ENCODE assay signal across 8 mouse cellular contexts in the genomic region with DNA sequence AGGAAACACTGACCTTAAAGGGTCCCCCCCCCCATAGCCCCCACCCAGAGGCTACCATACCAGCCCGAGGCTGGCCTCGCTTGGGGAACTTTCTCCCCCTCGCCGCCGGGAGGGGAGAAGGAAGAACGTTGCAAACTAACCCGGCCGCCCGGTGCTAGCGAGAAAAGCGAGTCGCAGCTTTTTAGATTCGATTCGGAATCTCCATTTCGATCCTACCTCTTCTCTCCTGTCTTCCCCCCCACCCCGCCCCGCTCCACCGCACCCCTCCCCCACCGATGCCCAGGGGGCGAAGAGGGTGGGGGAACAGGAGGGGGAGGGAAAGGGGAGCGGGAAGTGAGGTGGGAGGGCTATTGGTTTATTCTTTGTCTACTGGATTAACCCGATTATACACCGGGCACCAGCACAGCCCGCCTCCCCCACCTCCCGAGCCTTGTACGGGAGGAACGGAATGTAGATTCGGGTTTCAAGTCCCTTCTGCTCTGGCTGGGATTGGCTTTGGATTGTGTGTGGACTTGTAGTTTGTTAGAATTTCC. TPM values are rescaled to one million over a fixed set of nuclear protein-coding genes. Genes with fewer than 3 reads are reported as not detected.
DNase-seq lines count a peak whose midpoint lies in the region; ATAC-seq lines count a peak whose summit lies in the region.

No protein-coding gene starts in this region.

- H3K27ac ChIP-seq in midbrain, embryonic 12.5 days (replicated peaks), result peak overlapping the region; percentile 99
- peak overlapping the region; percentile 100 for H3K27ac ChIP-seq in stomach, embryonic 15.5 days

- no peaks in the 10 kb centered on the region for H3K9me3 ChIP-seq in midbrain, embryonic 12.5 days
- H3K9me3 ChIP-seq in stomach, embryonic 15.5 days, result no peaks in the 10 kb centered on the region

- H3K4me1 ChIP-seq in midbrain, embryonic 12.5 days, result peaks cover 19% of the 10 kb centered on the region
- peaks cover 15% of the 10 kb centered on the region for H3K4me1 ChIP-seq in stomach, embryonic 15.5 days

- peak overlapping the region; percentile 90 for H3K4me2 ChIP-seq in midbrain, embryonic 12.5 days (replicated peaks)
- peak overlapping the region; percentile 94 for H3K4me2 ChIP-seq in stomach, embryonic 15.5 days

- H3K36me3 ChIP-seq in midbrain, embryonic 12.5 days, result 0 out of 2 replicates have a peak, but pooled peaks cover 4% of the 10 kb centered on the region
- H3K36me3 ChIP-seq in stomach, embryonic 15.5 days, result 0 out of 2 replicates have a peak, but pooled peaks cover 5% of the 10 kb centered on the region

- 1% methylated on average over 23 of the region's 28 CpGs for WGBS in midbrain, embryonic 12.5 days
- WGBS in stomach, embryonic 15.5 days, result under 1% methylated on average over 23 of the region's 28 CpGs

- intact Hi-C loops in left cerebral cortex, postnatal 4 days (cut with DNase I), result loop anchor here (5.0 to 10.0 kb wide), 5 partner anchors 165 to 583 kb away; no protein-coding TSS in a partner anchor

- peaks cover 24% of the 10 kb centered on the region for H3K27me3 ChIP-seq in midbrain, embryonic 12.5 days
- H3K27me3 ChIP-seq in stomach, embryonic 15.5 days (replicated peaks), result no peaks in the 10 kb centered on the region

- H3K4me3 ChIP-seq in midbrain, embryonic 12.5 days, result peak overlapping the region; percentile 80
- peak overlapping the region; percentile 84 for H3K4me3 ChIP-seq in stomach, embryonic 15.5 days (replicated peaks)

- peak; percentile 14 to 29 for DNase-seq in spleen, postnatal 10 days (ENCODE audit: low spot score in 2 of 2)
- no peak for DNase-seq in spleen, postnatal 14 days (ENCODE audit: low spot score in 2 of 2)
- peak; percentile 88 for DNase-seq in embryo, embryonic 9.5 days (ENCODE audit: extremely low spot score)
- DNase-seq in heart, adult 11 months, result peak; percentile 97
- peak; percentile 79 for DNase-seq in kidney, adult 11 months
- peak; percentile 82 for DNase-seq in left cerebral cortex, postnatal 4 days

- H3K9ac ChIP-seq in midbrain, embryonic 12.5 days (replicated peaks), result peak overlapping the region; percentile 91
- peak overlapping the region; percentile 54 for H3K9ac ChIP-seq in stomach, embryonic 15.5 days

- peak; percentile 47 for ATAC-seq in midbrain, embryonic 12.5 days (ENCODE audit: low FRiP score, low read depth)
- peak; percentile 23 for ATAC-seq in stomach, embryonic 15.5 days (ENCODE audit: insufficient read depth, low FRiP score, low read depth)

RNA-seq across cellular contexts. Expression of a gene that starts 1.0 kb away (rescaled TPM):
- 10 to 100 TPM; 50.9 to 51.9 TPM for total RNA-seq in left cerebral cortex, postnatal 4 days (2021)
- polyA plus RNA-seq in midbrain, embryonic 12.5 days (2016; fragmentation: Nextera tagmentation; extraction: Ambion mirVana), result 23.2 and 26.1 TPM in 2 replicates
- polyA plus RNA-seq in stomach, embryonic 15.5 days (2015; fragmentation: Nextera tagmentation; extraction: Ambion mirVana), result 53.3 and 53.8 TPM in 2 replicates

Comparison
In these comparisons a context has a peak if more than half of its experiments do, and no peak if none do; other contexts are left out.
1. DNase-seq: peak in spleen, postnatal 10 days (2 of 2), embryo, embryonic 9.5 days (single experiment), heart, adult 11 months (single experiment), kidney, adult 11 months (single experiment) and left cerebral cortex, postnatal 4 days (single experiment); none in spleen, postnatal 14 days (0 of 2).